Mouse (Mus musculus) embryo, embryonic 10.5 days (tissue): ENCODE results near the gene Bst2.

Experiments used
- DNase-seq: peaks from one replicate; pipeline ENCODE4 v3.0.0-alpha.2; 2015; ENCODE audit warnings: low spot score

Bst2 gene

DNA sequence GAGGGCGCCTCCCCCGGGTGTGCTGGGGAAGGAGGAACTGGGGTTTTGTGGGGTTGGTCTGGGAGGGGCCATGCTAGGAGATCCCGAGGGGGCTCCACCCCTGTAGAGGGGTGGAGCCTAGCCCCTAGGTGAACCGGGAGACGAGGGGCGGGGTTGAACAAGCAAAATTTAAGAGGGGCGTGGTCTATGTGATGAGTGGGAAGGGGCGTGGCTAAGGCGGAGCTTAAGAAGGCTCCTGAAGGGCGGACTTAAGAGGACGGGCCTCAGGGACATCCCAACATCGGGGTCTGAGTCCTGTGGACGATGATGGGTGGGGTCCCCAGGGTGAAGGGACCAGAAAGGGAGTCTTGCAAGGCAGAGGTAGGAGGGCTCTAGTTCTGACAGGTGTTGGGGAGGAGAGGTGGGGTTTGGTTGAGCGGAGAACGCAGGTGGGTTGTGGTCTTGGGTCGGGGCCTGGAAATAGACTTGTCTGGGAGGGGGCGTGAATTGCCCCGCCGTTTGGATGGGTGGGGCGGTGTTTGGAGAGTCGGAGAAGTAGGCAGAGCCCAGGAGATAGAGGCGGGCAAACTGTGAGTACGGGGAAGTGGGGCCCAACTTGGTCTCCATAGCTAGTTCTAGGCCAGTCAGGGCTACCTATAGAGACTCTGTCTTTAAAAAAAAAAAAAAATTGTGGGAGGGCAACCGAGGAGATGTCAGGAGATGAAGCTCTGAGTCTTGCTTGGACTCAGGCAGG, 21.9 kb upstream of the Bst2 start:
- DNase-seq: peak; percentile 88

DNA sequence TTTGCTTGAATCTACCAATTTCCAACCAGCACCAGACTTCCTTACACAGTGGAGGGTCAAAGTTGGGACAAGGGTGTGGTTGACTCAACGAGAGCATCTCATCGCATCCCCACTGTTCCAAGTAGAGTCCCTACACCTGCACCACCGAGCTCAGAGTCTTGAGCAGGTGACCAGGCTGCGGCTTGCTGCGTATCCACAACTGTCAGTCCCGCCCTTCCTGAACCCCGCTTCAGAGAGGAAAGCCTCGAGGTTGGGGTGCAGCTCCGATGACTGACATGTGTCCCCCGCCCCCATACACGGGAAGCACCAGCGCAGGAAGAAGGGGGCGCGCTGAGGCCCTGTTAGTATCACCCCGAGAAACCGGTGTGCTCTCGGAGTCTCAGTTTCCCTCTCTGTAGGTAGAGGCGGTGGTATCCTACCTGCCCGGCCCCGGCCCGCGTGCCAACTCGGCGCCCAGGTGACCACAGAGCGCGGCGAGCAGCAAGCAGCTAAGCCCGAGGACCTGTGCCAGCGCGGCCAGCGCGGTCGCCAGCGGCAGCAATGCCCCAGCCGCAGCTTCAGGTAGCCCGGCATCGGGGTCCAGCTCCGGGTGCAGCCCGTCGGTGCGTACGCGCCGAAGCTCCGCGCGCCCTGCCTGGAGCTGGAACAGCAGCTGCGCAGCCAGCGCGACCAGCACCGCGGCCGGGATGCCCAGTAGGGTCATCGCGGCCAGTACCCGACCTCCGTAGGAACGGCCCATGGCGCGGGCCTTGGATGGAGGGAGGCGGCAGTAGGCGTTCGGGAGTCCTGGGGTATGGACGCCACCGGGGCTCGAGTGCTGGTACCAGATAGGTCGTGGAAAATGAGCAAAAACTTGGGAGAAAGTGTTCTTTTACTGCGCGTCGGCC, 21.1 kb upstream of the Bst2 start, which contains the start of gene Tmem221:
Gene Tmem221 (minus strand): TSS at position 801 of the 887 bp plus-strand sequence.
- DNase-seq: no peak

GRCm38 (mm10) chr8:71554644-71555043, 17.4 kb upstream of the Bst2 start:
- DNase-seq: no peak

DNA sequence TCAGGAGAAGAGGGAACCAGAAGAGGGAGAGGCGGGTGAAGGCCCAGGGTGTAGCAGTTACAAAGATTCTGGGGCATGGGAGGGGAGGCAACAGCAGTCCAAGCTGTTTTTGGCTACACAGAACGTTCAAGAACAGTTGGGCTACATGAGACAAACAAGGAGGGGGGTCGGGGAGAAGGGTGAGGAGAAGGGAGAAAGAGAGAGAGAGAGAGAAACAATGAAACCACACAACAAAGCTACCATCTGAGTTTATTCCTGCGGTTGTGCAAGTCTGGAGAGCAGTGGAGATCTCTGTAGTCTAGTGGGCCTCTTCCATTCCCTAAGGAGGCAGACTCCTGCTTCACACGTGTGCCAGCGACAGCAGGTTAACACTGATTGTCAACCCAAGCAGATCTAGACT, 16.7 kb upstream of the Bst2 start:
- no peak for DNase-seq

GRCm38 (mm10) chr8:71552770-71553169, 15.5 kb upstream of the Bst2 start:
- DNase-seq: no peak

- no peak for DNase-seq
These were observed 13.5 kb upstream of the Bst2 start for GRCm38 (mm10) chr8:71550754-71551153.

GRCm38 (mm10) chr8:71547590-71547989, 10.3 kb upstream of the Bst2 start:
- DNase-seq: no peak

DNA sequence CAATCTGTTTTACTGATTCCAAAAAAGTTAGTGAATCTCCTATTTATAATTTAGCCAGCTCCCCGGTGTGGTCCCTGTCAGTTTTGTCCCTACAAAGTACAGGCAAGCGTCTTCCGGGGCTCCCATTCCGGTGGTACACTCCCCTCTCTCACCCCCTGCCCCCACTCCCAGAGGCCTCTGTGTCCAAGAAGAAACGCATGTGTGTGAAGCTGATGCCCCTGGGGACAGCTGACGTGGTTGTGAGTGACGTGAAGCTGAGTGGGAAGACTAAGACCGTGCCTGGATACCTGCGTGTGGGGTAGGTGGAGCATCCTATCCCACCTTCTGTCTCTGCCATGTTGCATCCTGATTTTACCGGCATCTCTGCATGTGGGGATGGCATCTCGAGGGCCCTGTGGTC, 7.8 kb upstream of the Bst2 start:
- no peak for DNase-seq

- no peak for DNase-seq
These were observed 6.5 kb upstream of the Bst2 start for GRCm38 (mm10) chr8:71543755-71544154.

DNA sequence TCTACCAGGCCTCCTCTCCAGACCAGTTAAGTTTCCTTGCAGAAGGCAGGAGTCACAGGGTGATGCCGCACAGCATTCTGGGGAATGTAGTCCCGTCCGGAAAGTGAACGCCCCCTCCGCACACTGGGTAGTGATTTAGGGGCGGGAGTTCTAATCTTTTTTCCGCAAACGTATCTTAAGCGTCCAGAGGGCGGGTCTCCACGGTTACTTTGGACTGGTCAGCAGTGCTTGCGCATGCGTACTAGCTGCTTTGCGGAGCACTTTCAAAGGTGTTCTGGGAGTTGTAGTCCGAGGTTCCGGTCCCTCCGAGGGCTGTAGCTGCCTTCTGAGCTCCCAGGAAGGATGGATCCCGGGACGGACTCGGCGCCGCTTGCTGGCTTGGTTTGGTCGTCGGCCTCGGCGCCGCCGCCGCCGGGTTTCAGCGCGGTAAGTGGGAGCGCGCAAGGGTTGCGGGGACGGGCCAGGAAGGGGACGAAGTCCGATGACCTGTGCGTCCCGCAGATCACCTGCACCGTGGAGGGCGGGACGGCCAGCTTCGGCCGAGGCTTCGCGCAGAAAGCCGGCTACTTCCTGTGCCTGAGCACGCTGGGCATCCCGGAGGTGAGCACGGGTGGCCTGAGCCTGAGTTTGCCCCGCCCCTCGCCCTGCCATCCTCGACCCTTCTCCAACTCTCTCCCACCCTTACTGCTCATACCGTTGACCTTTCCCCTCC, 5.5 kb upstream of the Bst2 start, which contains the start of gene Mvb12a:
Gene Mvb12a (plus strand): TSS at position 291 of the 712 bp plus-strand sequence.
- peak; percentile 100 for DNase-seq

GRCm38 (mm10) chr8:71535663-71536062, 1.6 kb downstream of the Bst2 start:
- no peak for DNase-seq

DNA sequence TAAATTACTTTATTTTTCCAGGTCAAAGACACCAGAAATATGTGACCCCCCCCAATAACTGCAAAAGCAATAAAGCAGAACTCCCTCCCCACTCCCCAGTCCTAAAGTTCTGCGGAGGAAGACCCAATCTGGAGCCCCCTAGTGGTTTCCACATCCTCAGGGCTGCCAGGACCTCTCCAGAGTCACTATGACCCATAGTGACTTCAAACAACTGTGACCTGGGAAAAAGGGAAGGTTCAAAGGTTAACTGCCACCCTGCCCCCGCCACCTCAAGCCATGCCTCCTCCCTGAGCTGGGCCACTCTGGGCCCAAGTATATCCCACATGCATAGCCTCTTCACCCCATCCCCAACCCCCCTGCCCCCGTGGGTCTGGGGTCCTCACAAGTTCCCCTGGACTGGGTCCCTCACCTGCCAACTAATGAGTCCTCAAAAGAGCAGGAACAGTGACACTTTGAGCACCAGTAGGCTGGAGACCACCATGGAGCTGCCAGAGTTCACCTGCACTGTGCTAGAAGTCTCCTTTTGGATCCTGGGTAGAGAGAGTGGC, 2.9 kb downstream of the Bst2 start:
- DNase-seq: no peak

GRCm38 (mm10) chr8:71530735-71531467, 6.4 kb downstream of the Bst2 start:
- DNase-seq: peak; percentile 60

- no peak for DNase-seq
These were observed 8.7 kb downstream of the Bst2 start for GRCm38 (mm10) chr8:71528362-71529073.

GRCm38 (mm10) chr8:71527162-71527870, 9.9 kb downstream of the Bst2 start:
- DNase-seq: no peak

DNA sequence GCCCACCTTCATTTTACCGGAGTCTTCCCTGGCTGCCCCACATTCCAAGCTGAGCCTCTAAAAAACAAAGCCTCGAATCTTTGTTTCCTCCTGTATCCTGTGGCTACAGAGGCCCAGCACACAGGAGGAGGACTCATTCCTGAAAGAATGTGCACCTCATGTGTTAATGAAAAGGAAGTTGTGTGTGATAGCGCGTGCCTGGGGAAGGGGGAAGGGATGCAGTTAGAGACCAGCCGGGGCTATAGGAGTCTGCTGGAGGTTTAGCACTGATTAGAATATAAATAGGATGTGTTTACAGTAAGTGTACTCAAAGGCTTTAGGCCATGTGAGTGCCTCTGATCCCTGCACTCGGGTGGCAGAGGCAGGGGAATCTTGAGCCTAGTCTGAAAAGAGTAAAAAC, 11.0 kb downstream of the Bst2 start:
- DNase-seq: peak; percentile 51

DNA sequence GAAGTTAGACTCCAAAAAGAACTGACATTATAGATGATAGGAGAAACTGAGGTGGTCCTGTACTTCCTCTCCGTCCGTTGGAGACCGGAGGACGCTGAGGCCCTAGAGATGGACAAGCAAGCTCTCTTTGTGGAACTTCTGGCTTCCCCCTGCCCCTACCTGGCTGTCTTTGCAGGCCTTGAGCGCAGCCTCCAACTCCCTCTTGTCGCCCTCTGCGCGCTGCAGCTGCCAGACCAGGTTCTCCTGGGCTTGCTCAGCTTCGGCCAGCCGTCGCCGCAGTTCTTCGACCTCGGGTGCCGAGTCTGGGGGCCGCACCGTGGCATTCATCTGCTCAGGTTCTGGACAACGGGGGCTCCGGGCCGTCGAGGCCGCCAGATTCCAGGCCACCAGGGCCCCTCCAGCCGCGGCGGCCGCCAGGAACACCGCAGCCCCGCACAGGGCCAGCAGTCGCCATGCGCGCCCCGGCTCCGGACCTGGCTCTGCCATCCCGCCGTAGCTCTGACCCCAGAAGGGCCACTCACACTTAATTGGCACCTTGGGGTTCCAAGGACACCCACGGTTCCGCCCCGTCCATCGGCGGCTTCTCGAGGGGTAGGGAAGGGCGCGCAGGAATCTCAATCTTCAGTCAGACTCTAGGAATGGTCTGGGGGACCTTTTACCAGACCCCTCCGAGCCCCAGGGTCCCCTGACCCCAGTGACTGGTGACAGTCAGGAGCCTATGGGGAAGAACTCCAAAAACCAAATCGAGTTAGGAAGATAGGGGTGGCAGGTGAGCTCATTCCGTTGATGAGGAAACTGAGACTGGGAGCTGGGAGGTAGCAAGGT, 11.8 kb downstream of the Bst2 start, which contains the start of gene Ccdc194:
Gene Ccdc194 (minus strand): TSS at position 486 of the 825 bp plus-strand sequence.
- DNase-seq: no peak

GRCm38 (mm10) chr8:71521634-71522033, 15.6 kb downstream of the Bst2 start:
- peak; percentile 97 for DNase-seq
